Mouse (Mus musculus): ENCODE measurements around the gene Zfp704. TPM values are rescaled to one million over a fixed set of nuclear protein-coding genes. Genes with fewer than 3 reads are reported as not detected.

Gene Zfp704
- polyA plus RNA-seq, 1 experiment from 2014 or later = 16.1 TPM

DNA sequence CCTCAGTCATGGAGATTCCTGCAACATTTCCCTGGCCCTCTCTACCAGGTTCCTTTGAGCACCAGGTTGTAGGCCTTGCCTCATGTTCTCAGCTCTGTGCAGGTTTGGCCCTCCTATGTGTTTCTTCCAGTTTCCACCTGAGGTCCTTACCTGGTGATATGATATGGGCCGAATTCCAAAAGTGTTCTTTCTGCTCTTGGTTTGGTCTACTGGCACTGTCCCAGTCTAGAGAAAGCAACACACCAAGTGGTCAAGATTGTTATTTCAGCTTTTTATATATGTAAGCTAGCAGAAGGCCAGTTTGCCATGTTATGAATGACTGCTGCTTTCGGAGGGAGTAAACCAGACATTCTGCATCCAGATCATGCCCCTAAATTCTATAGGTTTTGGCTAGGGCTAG, 541 bp upstream of the Zfp704 start:
- Histone ChIP-seq H3K27ac (replicated peaks) (peak overlapping the region; percentile 95; the same call in 1 of the 2 replicates), H3K36me3 (no peaks in the 10 kb centered on the region), H3K27me3 (no peaks in the 10 kb centered on the region), H3K9me3 (no peaks in the 10 kb centered on the region), H3K4me1 (peaks cover 27% of the 10 kb centered on the region), H3K4me2 (replicated peaks) (peak overlapping the region; percentile 87; the same call in 1 of the 2 replicates), H3K4me3 (no peak overlapping the region), H3K9ac (replicated peaks) (no peak overlapping the region)
- ATAC-seq (replicated peaks) = no peak; the same call in 1 of the 2 replicates
- WGBS = 92% methylated on average over 2 of the region's 2 CpGs

DNA sequence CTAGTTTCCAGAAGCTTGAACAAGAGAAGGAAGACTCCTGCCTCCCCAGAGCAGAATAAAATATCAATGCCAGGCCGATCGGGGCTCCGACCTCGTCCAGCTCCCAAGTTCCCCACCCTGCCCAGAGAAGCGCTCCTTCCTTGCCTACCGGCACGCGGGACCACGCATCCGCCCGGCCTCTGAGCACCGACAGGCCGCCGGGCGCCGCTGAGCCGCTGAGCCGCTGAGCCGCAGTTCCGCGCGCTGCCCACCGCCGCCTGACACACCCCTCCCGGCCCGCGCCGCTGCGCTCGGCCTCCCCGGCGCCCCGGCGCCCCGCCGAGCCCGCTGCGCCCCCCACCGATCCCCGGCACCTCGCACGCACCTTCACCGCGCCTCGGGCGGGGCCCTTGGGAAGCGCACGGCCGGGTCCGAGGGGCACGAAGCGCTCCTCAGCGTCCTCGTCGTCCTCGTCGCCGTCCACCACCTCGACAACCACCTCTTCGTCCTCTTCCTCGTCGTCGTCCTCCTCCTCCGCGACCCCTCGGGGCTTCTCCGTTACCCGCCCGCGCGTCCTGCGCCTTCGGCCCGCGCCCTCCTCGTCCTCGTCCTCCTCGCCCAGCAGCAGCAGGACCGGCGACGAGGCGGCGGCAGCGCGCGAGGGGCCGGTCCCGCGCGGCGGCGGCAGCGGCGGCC, 842 bp downstream of the Zfp704 start:
- peak overlapping the region; percentile 87 for H3K4me2 ChIP-seq (replicated peaks)
- H3K4me1 ChIP-seq = peaks cover 27% of the 10 kb centered on the region
- WGBS = under 1% methylated on average over 88 of the region's 94 CpGs
- no peaks in the 10 kb centered on the region for H3K27me3 ChIP-seq
- peak overlapping the region; percentile 88 for H3K4me3 ChIP-seq
- no peaks in the 10 kb centered on the region for H3K36me3 ChIP-seq
- ATAC-seq (replicated peaks) = peak; percentile 30
- H3K9ac ChIP-seq (replicated peaks) = peak overlapping the region; percentile 93
- H3K9me3 ChIP-seq = no peaks in the 10 kb centered on the region
- H3K27ac ChIP-seq (replicated peaks) = peak overlapping the region; percentile 95

DNA sequence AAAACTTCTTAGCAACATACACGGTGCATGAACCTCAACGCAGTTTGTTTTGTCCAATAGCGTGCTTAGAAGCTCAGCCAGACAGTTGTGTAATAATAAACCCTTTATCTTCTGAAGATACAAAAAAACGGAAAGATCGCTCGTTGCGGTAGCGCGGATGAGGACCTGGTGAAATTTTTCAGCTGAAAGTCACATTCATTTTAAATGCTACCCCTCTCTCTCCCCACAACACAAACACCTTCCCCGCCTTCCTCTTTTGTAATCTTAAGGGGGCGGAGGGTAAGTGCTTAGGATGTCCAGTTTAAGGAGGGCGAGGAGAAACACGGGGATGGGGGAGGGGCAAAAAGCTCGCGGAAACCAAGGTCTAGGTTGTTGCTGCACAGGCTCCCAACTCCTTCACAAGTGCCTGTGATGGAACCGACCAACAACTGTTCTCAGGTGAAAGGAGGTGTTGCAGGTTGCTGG, 1.4 kb downstream of the Zfp704 start:
- Histone ChIP-seq H3K27me3 (no peaks in the 10 kb centered on the region), H3K36me3 (no peaks in the 10 kb centered on the region), H3K27ac (replicated peaks) (peak overlapping the region; percentile 95), H3K4me1 (peaks cover 27% of the 10 kb centered on the region), H3K4me2 (replicated peaks) (peak overlapping the region; percentile 87), H3K9me3 (no peaks in the 10 kb centered on the region), H3K9ac (replicated peaks) (peak overlapping the region; percentile 93), H3K4me3 (peak overlapping the region; percentile 88)
- ATAC-seq (replicated peaks) = peak; percentile 7; the same call in 1 of the 2 replicates
- WGBS = under 1% methylated on average over 16 of the region's 16 CpGs

DNA sequence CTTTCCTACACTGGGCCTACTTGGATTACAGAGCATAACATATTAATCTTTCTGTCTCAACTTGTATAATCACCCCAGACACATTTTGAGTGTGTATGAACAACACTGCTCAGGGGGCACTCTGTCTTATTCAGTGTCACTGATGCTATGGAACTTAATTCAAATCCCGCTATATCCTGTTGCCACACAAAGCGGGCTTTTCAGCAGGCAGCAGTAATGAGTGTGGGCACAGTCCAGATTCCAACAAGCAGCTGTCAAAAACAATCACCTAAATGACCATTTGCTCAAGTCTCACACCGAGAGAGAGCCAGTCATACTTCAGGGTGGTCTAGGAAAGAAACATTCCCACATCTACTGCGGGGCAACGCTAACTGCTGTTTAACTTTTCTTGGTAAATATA, 2.2 kb downstream of the Zfp704 start:
- Histone ChIP-seq H3K4me2 (replicated peaks) (peak overlapping the region; percentile 87), H3K27ac (replicated peaks) (no peak overlapping the region), H3K27me3 (no peaks in the 10 kb centered on the region), H3K9ac (replicated peaks) (no peak overlapping the region), H3K4me3 (peak overlapping the region; percentile 88), H3K36me3 (no peaks in the 10 kb centered on the region), H3K9me3 (no peaks in the 10 kb centered on the region), H3K4me1 (peaks cover 27% of the 10 kb centered on the region)
- 19% methylated on average over 5 of the region's 5 CpGs for WGBS
- no peak for ATAC-seq (replicated peaks)

DNA sequence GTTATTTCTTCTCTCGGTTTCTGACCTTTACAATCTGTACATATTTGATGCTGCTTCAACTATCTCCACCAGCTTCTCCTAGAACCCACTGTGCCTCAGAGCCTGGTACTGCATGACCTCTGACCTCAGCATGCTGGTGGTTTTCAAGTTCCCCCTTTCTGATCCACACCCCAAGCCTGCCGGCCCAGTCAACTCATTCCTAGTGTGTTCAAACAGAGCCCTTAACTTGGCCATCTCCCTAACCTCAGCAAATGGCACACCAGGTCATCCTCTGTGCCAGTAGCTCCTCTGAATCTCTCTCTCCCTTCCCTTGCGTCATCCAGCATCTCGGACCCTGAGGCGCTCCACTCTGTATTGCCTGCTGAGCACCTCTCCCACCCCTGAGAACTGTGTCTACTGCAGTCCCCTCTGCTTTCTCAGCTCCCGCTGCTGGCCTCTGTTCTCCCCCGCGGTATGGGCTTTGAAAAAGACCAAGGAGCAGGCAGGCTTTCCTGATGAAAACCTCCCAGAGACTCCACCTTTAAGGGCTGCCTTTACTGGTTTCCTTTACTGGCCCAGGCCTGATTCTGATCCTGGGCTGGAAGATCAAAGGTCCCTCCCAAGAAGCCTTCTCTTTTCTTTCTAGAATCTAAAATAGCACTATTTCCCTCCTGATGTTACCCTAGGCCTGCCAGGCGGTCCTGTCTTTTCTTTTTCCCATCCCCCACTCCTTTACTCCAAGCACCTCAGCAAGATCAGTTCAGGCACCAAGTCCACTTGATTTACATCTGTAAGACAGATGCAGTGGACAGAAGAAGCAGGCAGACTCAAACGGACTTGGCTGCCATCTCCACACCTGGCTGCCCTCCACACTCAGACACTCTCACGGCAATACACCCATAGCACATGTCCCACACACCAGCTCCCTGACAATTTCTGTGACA, 3.8 kb downstream of the Zfp704 start:
- Histone ChIP-seq H3K36me3 (no peaks in the 10 kb centered on the region), H3K27ac (replicated peaks) (no peak overlapping the region), H3K9me3 (no peaks in the 10 kb centered on the region), H3K4me1 (peaks cover 27% of the 10 kb centered on the region), H3K4me3 (no peak overlapping the region), H3K27me3 (no peaks in the 10 kb centered on the region), H3K9ac (replicated peaks) (no peak overlapping the region), H3K4me2 (replicated peaks) (no peak overlapping the region)
- WGBS = 31% methylated on average over 11 of the region's 11 CpGs
- no peak for ATAC-seq (replicated peaks)

DNA sequence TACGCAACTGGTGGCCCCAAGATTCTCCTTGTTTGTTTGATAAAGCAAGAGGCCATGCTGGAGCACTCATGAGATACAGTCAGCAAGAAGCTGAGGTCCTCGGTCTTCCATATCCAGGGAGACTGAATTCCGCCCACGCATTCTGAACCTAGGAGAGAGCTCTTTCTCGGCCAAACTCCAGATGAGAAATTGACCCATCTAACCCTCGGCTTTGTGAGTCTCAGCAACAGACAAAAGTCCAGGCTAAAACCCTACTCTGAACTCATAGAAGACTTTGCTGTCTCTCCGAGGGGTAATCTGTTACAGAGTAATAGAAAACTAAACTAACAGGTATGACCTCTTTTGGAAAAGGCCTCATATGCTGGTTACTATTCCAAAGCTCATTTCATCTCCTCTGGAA, 4.9 kb downstream of the Zfp704 start:
- H3K27ac ChIP-seq (replicated peaks) = no peak overlapping the region
- no peak overlapping the region for H3K4me3 ChIP-seq
- no peaks in the 10 kb centered on the region for H3K9me3 ChIP-seq
- 89% methylated on average over 7 of the region's 7 CpGs for WGBS
- ATAC-seq (replicated peaks) = no peak
- H3K27me3 ChIP-seq = no peaks in the 10 kb centered on the region
- no peak overlapping the region for H3K9ac ChIP-seq (replicated peaks)
- H3K4me2 ChIP-seq (replicated peaks) = no peak overlapping the region
- peaks cover 27% of the 10 kb centered on the region for H3K4me1 ChIP-seq
- H3K36me3 ChIP-seq = no peaks in the 10 kb centered on the region

DNA sequence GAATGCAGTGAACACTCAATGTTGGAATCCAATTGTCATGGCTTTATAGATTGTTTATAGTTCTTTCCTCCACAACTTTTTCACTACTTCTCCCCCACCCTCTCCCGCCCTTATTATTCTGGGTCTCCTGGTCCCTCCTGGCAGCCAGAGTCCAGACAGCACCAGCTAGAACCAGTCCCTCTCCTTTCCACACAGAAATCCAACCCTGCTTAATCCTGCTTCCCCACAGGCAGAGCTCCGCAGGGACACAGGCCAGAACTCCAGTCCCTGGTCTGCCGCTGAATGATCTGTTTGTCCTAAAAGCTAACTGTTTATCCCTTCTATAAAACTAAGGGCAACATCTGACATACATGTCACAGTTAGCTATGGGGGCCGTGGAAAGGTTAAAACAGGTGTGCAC, 6.0 kb downstream of the Zfp704 start:
- no peak for ATAC-seq (replicated peaks)
- Histone ChIP-seq H3K4me1 (peaks cover 34% of the 10 kb centered on the region), H3K36me3 (no peaks in the 10 kb centered on the region), H3K9me3 (no peaks in the 10 kb centered on the region), H3K27ac (replicated peaks) (no peak overlapping the region), H3K4me3 (no peak overlapping the region), H3K27me3 (no peaks in the 10 kb centered on the region), H3K4me2 (replicated peaks) (no peak overlapping the region), H3K9ac (replicated peaks) (no peak overlapping the region)
- 87% methylated on average over 4 of the region's 4 CpGs for WGBS

DNA sequence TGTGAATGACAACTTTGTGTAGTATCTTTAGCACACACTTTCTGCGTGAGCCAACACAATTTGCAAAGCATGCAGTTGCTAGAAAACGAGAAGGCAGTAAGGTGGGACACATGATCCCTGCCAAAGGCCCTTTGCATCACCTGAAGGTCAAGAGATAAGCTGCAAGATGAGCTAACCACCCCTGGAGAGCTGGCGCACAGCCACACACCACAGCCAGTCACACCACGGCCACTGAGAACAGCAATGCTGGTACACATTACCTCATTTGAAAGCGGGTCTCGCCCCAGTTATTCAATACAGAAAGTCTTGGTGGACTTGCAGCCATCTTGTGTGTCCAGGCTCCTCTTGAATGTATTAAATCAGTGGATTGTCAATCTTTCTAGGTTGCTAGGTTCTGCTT, 9.3 kb downstream of the Zfp704 start:
- Histone ChIP-seq H3K9me3 (no peaks in the 10 kb centered on the region), H3K36me3 (no peaks in the 10 kb centered on the region), H3K27ac (replicated peaks) (no peak overlapping the region), H3K4me2 (replicated peaks) (no peak overlapping the region), H3K4me3 (no peak overlapping the region), H3K9ac (replicated peaks) (no peak overlapping the region), H3K27me3 (no peaks in the 10 kb centered on the region), H3K4me1 (peaks cover 8% of the 10 kb centered on the region; the same call in 1 of the 2 replicates)
- WGBS = 76% methylated on average over 6 of the region's 6 CpGs
- no peak for ATAC-seq (replicated peaks)

DNA sequence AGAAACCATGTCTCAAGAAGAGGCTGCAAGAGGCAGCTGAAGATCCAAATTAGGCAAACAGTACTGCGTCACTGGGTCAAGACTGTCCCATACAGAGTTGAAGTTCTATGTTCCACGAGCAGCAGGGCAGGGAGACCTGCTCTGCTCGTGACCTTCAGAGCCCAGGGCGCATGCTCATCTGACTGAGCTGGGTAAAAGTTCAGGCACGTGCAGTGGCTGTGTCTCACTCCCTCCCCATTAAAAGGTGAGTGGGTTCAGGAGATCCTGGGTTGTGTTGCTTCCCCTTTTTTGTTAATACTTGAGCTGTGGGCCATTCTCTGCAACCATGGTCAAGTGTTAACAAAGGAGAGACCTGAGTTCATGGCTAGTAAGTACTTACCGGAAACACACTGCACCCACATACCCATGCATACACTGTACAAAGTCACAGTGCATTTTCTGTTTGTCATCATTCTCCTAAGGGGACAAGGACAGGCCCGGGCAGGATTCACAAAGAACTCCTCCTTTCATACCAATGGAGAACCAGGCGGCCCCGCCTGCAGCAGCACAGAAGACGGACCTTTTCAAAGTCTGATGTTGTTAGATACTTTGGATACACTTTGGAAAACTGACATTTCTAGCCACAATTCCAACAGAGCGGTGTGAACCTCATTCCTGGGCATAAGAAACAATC, 10.0 kb downstream of the Zfp704 start:
- ATAC-seq (replicated peaks) = 0 out of 2 replicates have a peak, but pooled peaks have one; percentile 7

DNA sequence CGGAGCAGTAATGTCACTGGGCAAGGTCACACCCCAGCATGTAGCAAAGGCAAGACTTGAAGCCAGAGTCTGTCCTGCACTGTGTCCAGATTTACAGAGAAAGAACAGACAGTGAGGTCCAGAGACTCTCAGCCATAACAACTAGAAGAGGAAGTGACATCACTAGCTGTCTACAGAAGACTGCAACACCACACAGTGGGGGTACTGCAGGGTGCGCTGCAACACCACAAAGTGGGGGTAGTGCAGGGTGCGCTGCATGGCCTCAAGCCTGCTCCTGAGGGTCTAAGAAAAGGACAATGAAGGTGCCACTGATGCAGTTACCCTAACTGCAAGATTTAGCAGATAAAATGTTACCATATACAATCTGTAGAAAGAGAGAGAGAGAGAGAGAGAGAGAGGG, 11.8 kb downstream of the Zfp704 start:
- H3K36me3 ChIP-seq = no peaks in the 10 kb centered on the region
- peaks cover 7% of the 10 kb centered on the region; the same call in 1 of the 2 replicates for H3K4me1 ChIP-seq
- 94% methylated on average over 3 of the region's 3 CpGs for WGBS
- no peaks in the 10 kb centered on the region for H3K9me3 ChIP-seq
- no peak overlapping the region for H3K4me3 ChIP-seq
- no peak for ATAC-seq (replicated peaks)
- H3K4me2 ChIP-seq (replicated peaks) = no peak overlapping the region
- no peaks in the 10 kb centered on the region for H3K27me3 ChIP-seq
- no peak overlapping the region for H3K27ac ChIP-seq (replicated peaks)
- H3K9ac ChIP-seq (replicated peaks) = no peak overlapping the region

More for the DNA sequence above, 10.0 kb downstream of the Zfp704 start:
- Histone ChIP-seq H3K27me3 (no peaks in the 10 kb centered on the region), H3K36me3 (no peaks in the 10 kb centered on the region), H3K4me2 (replicated peaks) (no peak overlapping the region), H3K4me3 (no peak overlapping the region), H3K9me3 (no peaks in the 10 kb centered on the region), H3K27ac (replicated peaks) (no peak overlapping the region), H3K4me1 (peaks cover 7% of the 10 kb centered on the region; the same call in 1 of the 2 replicates), H3K9ac (replicated peaks) (no peak overlapping the region)
- 87% methylated on average over 11 of the region's 11 CpGs for WGBS

DNA sequence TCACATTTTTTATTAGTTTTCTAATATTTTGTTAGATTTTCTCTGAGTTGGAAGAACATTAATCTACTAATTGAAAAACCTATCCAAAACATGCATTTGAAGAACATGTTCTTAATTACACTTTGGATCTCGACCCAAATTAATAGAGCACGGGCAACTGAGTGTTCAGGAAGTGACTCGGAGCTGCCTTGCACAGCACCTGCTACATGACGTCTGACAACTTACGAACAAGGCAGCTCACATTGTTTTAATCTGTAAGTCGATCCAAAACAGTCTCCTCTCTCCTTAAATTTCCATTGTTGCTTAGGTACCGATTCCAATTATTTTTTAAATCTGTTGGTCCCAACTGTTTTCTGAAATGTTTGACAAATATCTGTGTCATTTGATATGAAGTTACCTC, 15.4 kb downstream of the Zfp704 start:
- 78% methylated on average over 7 of the region's 7 CpGs for WGBS
- no peak for ATAC-seq (replicated peaks)
- H3K9me3 ChIP-seq = no peaks in the 10 kb centered on the region
- H3K9ac ChIP-seq (replicated peaks) = no peak overlapping the region
- no peak overlapping the region for H3K4me3 ChIP-seq
- H3K4me1 ChIP-seq = 0 out of 2 replicates have a peak, but pooled peaks cover 2% of the 10 kb centered on the region
- H3K27me3 ChIP-seq = no peaks in the 10 kb centered on the region
- no peak overlapping the region for H3K4me2 ChIP-seq (replicated peaks)
- no peaks in the 10 kb centered on the region for H3K36me3 ChIP-seq
- no peak overlapping the region for H3K27ac ChIP-seq (replicated peaks)

DNA sequence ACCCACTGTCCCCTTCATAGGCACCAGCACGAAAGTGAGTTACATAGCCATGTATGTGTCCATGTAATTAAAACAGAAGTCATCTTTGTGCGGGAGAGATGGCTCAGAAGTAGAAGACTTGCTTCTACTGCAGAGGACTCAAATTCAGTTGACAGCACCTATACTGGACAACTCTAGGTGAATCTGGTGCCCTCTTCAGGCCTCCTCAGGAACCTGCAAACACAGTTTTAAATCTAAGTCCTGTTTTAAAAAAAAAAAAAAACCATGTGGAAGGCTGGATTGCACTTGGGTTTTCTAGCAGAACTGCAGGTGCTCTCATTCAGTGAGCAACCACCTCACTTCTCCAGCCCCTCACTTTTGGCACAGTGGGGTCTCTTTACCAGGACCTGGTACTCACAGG, 16.1 kb downstream of the Zfp704 start:
- no peak for ATAC-seq (replicated peaks)
- Histone ChIP-seq H3K4me3 (no peak overlapping the region), H3K9ac (replicated peaks) (no peak overlapping the region), H3K9me3 (no peaks in the 10 kb centered on the region), H3K27me3 (no peaks in the 10 kb centered on the region), H3K27ac (replicated peaks) (no peak overlapping the region), H3K36me3 (no peaks in the 10 kb centered on the region), H3K4me1 (no peaks in the 10 kb centered on the region), H3K4me2 (replicated peaks) (no peak overlapping the region)
- WGBS = 78% methylated on average over 2 of the region's 2 CpGs
